Mouse (Mus musculus) retina, postnatal 7 days (tissue): ENCODE results near the gene Prrt1.

Source experiments
- DNase-seq: peaks from one replicate; pipeline ENCODE4 v3.0.0-alpha.2; 2012; ENCODE audit warnings: low read depth, low spot score

Gene Prrt1

GRCm38 (mm10) chr17:34649106-34649864 is 20.0 kb downstream of the Prrt1 start:
- no peak for DNase-seq

GRCm38 (mm10) chr17:34650781-34651180 is 21.4 kb downstream of the Prrt1 start:
- no peak for DNase-seq

GRCm38 (mm10) chr17:34651507-34652221 is 22.3 kb downstream of the Prrt1 start:
- DNase-seq = no peak

- DNase-seq = no peak
Observed at GRCm38 (mm10) chr17:34652546-34652945, 23.2 kb downstream of the Prrt1 start.

GRCm38 (mm10) chr17:34652985-34653384 is 23.7 kb downstream of the Prrt1 start:
- no peak for DNase-seq

- DNase-seq = no peak
Observed at GRCm38 (mm10) chr17:34653746-34654285, 24.5 kb downstream of the Prrt1 start.

- no peak for DNase-seq
Observed at GRCm38 (mm10) chr17:34654392-34654791, 25.1 kb downstream of the Prrt1 start.

GRCm38 (mm10) chr17:34655160-34655559 is 25.8 kb downstream of the Prrt1 start:
- no peak for DNase-seq

GRCm38 (mm10) chr17:34655581-34655991 is 26.3 kb downstream of the Prrt1 start:
- no peak for DNase-seq

GRCm38 (mm10) chr17:34656666-34657065 is 27.3 kb downstream of the Prrt1 start:
- DNase-seq = no peak

GRCm38 (mm10) chr17:34657271-34657670 is 27.9 kb downstream of the Prrt1 start:
- no peak for DNase-seq

- DNase-seq = no peak
Observed at GRCm38 (mm10) chr17:34658145-34658544, 28.8 kb downstream of the Prrt1 start.

GRCm38 (mm10) chr17:34658591-34658990 is 29.3 kb downstream of the Prrt1 start:
- DNase-seq = no peak

- no peak for DNase-seq
Observed at GRCm38 (mm10) chr17:34659181-34659896, 30.0 kb downstream of the Prrt1 start.

GRCm38 (mm10) chr17:34659897-34660214 is 30.5 kb downstream of the Prrt1 start:
- DNase-seq = no peak

- no peak for DNase-seq
Observed at GRCm38 (mm10) chr17:34660259-34660820, 31.0 kb downstream of the Prrt1 start.

GRCm38 (mm10) chr17:34661121-34661591 is 31.8 kb downstream of the Prrt1 start:
- DNase-seq = no peak

- no peak for DNase-seq
Observed at GRCm38 (mm10) chr17:34662468-34662867, 33.1 kb downstream of the Prrt1 start.

GRCm38 (mm10) chr17:34662978-34663377 is 33.6 kb downstream of the Prrt1 start:
- DNase-seq = no peak

- DNase-seq = no peak
Observed at GRCm38 (mm10) chr17:34663558-34663957, 34.2 kb downstream of the Prrt1 start.

GRCm38 (mm10) chr17:34664472-34664871 is 35.1 kb downstream of the Prrt1 start:
- DNase-seq = no peak

- no peak for DNase-seq
Observed at GRCm38 (mm10) chr17:34670235-34670634, 40.9 kb downstream of the Prrt1 start, which contains the start of gene Tnxb. TSS of gene Tnxb (plus strand) at chr17:34670535.
